Mouse (Mus musculus): ENCODE data around the gene Lmf2. TPM values are rescaled to one million over a fixed set of nuclear protein-coding genes. Genes with fewer than 3 reads are reported as not detected.

Lmf2 gene
- total RNA-seq, 2 experiments from 2014 or later, result 84.0 to 96.8 TPM

DNA sequence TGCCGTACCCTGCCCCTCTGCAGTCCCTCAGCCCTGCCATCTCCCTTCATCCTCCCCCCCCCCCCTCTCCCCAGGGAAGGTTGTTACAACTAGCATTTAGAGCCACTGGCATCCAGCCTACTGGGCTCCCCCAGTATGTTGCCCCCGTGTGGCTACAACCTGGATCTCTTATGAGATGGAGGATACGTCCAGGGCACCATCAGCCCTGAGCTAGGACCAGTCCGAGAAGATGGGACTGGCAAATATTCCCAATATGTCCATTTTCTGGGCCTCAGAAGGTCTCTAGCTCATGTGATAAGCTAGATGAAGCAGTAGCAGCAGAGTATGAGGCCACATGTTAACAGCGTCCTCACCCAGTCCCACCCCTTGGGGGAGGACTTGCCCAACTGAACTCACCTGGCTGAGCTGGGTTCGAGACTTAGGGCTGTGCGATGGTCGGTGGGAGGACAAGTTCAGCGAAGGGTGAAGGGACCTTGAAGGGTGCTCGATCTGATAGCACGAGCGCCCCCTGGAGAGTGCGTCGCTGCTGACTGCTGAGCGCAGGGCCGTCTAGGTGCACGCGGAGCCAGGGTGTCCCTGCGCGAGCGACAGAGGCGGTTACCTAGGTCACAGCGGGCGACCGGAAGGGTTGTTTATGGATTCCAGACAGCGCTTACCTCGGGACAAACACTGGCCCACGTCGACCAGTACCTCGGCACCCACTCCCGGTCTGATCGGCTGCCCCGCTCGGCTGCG, 17.7 kb upstream of the Lmf2 start:
- ATAC-seq (replicated peaks; ENCODE audit: low FRiP score, poor library complexity, severe bottlenecking), result peak; percentile 79

DNA sequence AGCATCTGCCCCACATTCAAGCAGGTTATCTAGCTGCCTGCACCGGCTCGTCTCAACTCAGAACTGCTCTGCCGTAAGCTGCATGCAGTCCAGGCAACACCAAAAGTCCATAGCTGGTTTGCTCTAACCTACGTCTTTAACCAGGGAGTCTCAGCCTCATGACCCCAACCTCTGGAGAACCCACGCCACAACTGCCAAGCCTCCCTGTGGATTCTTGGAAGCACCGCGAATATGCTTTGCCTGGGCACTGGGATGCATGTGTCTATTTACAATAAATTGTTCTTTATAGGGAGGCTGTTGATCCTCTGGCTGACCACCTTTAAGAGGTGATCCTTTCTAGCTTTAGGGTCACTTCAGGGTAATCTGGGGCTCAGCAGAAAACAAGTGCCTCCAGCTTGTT, 17.1 kb upstream of the Lmf2 start:
- no peak for ATAC-seq (replicated peaks; ENCODE audit: low FRiP score, poor library complexity, severe bottlenecking)

DNA sequence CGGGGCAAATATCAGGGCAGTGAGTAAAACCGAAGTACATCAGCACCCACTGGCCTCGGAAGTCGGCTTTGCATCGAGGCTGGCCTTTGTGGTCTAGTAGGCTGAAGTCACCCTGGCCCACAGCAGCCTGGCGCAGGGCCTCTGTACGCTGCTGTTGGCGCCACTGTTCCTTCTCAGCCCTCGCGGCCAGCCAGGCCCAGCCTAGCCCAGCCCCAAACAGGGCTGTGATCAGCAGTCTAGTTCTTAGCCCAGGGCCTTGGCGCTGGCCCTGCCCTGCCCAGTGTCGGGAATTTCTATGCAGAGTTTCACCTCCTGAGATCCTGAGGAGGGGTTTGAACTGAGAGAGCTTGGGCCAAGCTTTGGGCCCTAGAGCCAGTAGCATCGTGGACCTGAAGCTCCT, 16.6 kb upstream of the Lmf2 start:
- ATAC-seq (replicated peaks; ENCODE audit: low FRiP score, poor library complexity, severe bottlenecking), result no peak

DNA sequence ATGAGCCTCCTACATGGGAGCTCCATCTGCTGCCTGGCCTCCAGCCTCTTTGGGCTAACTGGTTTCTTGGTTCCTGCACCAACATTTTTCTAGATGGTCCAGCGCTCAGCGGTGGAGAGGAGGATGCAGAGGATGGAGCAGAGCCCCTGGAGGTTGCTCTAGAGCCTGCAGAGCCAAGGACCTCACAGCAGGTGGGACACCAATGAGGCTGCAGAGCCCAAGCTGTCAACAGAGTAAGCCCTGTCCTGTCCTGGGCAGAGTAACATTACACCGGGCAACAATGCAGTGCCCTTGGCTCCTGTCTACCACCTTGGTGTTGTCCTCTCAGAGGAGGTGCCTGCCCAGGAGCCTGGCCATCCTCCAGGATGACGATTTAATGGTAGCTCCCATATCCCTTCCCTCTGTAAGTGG, 9.7 kb upstream of the Lmf2 start:
- ATAC-seq (replicated peaks; ENCODE audit: low FRiP score, poor library complexity, severe bottlenecking), result no peak

DNA sequence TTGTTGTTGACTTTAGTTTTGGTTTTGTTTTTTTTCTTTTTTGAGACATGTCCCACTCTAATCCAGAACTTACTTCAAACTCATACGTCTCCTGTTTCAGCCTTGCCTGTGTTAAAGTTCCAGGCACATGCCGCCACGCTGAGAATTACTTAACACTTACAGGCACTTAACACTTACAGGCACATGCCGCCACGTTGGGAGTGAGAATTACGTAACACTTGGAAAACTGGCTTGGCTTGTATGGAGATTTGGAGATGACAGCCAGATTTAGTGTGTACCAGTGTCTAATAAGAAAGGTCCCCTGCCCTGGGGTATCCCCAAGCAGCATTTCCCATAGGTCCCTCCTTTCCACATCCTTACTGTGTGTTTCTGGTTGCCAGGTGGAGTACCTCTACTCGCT, 7.6 kb upstream of the Lmf2 start:
- no peak for ATAC-seq (replicated peaks; ENCODE audit: low FRiP score, poor library complexity, severe bottlenecking)

DNA sequence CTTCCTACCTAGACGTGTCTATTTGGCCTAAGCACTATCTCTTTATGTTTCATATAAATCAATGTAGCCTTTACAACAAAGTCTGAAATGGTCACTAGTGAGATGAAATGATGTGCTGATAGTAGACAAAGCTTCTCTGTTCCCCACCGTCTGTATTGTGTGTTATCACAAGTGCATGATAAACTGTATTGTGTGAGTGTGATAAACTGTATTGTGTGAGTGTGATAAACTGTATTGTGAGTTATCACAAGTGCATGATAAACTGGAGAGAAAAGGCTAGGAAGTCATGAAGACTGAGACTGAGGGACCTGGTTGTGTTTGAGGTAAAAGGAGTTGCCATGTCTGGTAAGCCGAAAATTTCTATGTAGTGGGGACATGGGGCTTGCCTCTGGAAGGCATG, 3.3 kb upstream of the Lmf2 start:
- ATAC-seq (replicated peaks; ENCODE audit: low FRiP score, poor library complexity, severe bottlenecking), result no peak

DNA sequence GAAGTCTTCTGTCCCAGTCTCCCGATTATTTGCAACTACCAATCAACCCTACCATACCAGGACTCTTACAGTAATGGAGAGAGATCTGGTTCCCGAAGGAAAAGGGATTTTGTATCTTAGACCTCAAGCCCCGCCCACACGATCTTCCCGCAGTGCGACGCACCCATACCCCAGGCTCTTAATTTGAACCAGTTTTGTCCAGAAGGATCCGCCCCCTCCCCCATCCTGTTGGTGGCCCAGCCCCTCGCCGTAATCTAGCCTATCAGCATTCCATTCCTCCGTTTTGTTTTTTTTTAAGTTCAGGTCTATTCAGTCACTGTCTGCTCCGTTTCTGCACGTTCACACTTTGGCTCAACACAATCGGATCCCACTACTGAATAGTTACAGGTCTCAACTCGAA, 913 bp upstream of the Lmf2 start:
- peak; percentile 71 for ATAC-seq (replicated peaks; ENCODE audit: low FRiP score, poor library complexity, severe bottlenecking)

DNA sequence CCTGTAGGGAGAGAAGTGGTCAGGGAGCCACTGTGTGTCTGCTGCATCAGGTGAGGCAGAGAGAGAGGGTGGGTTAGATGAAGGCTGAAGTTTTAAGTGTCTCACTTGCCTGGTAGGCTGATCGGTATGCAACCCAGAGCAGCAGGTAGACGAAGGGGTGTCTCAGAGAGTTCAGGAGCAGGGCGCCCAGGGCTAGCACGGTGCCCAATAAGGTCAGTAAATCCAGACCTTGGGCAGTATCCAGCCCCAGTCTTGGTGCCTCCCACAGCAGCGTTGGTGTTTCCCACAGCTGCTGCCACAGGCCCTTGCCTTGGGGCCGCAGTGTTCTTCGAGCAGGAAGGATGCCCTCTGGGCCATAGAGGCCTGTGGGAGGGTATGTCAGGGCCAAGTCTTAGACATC, 1.0 kb downstream of the Lmf2 start:
- no peak for ATAC-seq (replicated peaks; ENCODE audit: low FRiP score, poor library complexity, severe bottlenecking)

DNA sequence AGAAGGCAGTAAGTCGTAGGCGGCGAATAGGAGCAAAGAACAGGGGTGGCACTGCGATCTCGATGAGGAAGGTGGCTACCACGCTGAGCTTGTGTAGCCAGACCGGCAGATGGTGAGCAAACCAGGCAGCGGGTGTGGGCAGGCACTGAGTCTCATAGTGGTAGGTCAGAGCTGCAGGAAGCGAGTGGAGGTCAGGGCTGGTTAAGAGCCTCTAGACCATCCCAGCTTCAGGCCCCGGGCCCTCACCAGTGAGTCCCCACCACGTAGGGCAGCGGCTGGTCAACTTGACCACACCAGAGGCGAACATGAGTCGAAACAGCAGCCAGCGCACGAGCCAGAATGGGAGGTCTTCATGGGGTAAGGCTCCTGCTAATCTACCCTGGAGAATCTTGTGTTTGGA, 1.6 kb downstream of the Lmf2 start:
- ATAC-seq (replicated peaks; ENCODE audit: low FRiP score, poor library complexity, severe bottlenecking), result no peak

DNA sequence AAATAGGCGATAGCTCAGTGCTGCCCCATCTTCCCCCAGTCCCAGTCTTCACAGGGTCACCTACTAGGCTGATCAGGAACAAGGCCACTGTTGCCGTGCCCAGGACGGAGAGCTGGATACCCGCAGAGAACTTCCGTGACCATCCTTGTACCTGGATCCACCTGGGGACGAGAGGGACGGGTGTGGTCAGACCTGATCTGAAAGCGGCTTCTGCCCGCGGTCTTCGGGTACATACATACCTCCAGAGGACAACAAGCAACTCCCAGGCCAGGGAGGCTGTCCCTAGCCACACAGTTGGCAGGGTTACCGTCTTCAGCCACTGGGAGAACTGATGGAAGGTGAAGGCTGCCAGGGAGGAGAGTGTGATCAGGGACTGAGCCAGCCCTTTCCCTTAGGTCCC, 2.7 kb downstream of the Lmf2 start:
- no peak for ATAC-seq (replicated peaks; ENCODE audit: low FRiP score, poor library complexity, severe bottlenecking)

DNA sequence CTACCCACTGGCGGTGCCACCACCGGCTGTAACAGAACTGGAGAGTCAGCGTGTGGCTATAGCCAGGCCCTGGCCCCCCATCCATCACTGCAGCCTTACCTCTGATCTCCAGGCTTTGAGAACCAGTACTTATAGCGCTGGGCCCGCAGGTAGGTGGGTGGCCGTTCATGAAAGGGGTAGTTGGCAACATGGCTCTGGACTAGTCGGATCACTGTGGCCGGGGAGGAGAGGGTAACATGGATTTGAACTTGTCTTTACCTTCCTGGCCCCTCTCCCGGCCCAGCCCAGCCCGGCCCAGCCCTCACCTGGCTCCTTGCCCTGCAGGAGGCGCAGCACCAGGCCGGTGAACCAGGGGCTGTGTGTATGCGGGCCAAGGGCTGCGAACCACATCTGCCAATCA, 3.4 kb downstream of the Lmf2 start:
- no peak for ATAC-seq (replicated peaks; ENCODE audit: low FRiP score, poor library complexity, severe bottlenecking)

DNA sequence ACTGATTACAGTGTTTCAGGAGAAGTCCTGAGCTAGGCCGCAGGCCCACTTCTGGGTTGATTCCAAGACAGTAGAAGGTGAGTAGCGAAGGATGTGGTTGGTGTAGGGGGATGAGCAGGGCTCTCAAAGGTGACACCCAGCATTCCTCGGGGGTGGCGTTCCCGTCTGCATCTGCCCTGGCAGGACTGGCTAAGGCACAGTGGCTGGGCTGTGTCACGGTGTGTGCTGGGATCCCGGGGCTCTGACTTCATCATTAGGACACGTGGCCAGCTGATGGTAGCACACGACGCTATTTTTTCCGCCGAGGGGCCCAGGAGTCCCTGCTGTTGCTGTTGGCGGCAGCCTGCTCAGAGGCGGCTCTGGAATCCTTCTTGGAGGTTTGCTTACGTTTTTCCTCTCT, 4.2 kb downstream of the Lmf2 start:
- no peak for ATAC-seq (replicated peaks; ENCODE audit: low FRiP score, poor library complexity, severe bottlenecking)

DNA sequence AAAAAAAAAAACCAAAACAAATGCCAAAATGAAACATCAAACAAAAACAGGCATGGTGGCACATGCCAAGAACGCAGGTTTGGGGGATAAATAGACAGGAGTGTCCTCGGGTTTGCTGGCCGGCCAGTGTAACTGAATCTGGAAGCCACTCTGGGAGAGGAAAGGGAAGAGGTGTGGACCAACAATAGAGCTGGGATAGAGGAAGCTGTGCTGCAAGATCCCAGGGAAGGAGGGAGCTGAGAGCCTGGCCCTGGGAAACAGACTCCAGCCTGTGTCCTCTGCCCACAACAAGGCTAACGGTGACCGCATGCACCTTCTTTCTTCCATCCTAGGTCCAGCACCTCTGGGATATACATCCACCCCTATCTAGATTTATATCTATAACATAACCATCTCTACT, 5.0 kb downstream of the Lmf2 start:
- ATAC-seq (replicated peaks; ENCODE audit: low FRiP score, poor library complexity, severe bottlenecking), result no peak

DNA sequence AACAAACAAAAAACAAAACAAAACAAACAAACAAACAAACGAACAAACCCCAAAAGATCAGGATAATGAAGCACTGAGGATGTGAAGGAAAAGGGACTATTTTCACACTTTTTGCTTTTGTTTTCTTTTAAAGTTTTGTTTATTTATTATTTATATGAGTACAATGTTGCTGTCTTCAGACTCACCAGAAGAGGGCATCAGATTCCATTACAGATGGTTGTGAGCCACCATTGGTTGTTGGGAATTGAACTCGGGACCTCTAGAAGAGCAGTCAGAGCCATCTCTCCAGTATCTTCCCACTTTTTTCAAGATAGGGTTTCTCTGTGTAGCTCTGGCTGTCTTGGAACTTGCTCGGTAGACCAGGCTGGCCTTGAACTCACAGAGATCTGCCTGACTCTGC, 12.1 kb downstream of the Lmf2 start:
- no peak for ATAC-seq (replicated peaks; ENCODE audit: low FRiP score, poor library complexity, severe bottlenecking)

DNA sequence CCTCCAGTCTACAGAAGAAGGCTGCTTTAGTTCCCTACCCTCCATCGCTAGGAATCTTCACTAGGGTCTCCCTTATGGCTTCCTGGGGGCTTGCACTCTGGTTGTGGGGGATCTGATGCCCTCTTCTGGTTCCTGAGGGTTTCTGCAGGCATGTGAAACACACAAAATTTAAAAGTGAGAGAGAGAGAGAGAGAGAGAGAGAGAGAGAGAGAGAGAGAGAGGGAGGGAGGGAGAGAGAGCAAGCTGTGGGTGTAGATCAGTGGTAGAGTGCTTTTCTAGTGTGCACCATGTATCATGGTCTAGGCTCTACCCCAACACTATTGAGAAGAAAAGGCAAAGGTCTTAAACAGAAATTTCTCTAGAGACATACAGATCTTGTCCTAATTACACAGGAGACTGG, 13.8 kb downstream of the Lmf2 start:
- no peak for ATAC-seq (replicated peaks; ENCODE audit: low FRiP score, poor library complexity, severe bottlenecking)

DNA sequence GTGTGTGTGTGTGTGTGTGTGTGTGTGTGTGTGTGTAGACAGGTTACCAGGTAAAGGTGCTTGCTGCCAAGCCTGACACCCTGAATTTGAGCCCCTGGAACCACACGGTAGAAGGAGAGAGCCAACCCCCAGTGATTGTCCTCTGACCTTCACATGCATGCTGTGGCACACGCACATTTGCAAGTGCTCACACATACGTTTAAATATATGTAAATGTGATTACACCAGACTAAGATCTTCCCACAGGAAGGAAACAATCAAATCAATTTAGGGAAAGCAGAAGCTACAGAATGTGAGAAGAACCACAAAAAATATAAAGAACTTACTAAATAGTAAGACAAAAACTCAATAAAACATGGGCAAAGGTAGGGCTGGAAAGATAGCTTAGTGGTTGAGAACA, 15.3 kb downstream of the Lmf2 start:
- no peak for ATAC-seq (replicated peaks; ENCODE audit: low FRiP score, poor library complexity, severe bottlenecking)

DNA sequence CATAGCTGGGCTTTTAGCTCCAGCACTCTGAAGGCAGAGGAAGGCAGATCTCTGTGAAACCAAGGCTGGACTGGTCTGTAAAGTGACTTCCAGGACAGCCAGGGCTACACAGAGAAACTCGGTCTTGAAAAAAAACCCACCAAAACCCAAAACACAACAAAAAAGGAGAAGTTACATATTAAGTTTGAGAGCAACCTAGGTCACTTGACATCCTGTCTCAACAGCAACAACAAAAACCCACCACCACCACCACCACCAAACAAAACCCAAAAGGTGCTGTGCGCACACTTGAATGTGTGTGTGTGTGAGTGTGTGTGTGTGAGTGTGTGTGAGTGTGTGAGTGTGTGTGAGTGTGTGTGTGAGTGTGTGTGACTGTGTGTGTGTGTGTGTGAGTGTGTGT, 15.8 kb downstream of the Lmf2 start:
- ATAC-seq (replicated peaks; ENCODE audit: low FRiP score, poor library complexity, severe bottlenecking), result no peak

DNA sequence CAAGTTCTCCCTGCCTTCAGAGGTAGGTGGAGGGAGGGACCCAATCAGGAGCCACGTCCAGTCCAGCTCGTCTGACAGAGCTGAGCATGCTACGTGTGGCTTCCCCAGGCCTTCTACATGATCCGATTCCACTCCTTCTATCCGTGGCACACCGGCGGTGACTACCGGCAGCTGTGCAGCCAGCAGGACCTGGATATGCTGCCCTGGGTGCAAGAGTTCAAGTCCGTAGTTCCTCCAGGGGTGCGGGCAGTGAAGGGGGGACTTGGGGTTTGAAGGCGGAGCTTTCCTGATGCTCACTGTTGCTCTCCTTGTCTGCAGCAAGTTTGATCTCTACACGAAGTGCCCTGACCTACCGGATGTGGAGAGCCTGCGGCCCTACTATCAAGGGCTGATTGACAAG, 19.0 kb downstream of the Lmf2 start:
- ATAC-seq (replicated peaks; ENCODE audit: low FRiP score, poor library complexity, severe bottlenecking), result no peak

DNA sequence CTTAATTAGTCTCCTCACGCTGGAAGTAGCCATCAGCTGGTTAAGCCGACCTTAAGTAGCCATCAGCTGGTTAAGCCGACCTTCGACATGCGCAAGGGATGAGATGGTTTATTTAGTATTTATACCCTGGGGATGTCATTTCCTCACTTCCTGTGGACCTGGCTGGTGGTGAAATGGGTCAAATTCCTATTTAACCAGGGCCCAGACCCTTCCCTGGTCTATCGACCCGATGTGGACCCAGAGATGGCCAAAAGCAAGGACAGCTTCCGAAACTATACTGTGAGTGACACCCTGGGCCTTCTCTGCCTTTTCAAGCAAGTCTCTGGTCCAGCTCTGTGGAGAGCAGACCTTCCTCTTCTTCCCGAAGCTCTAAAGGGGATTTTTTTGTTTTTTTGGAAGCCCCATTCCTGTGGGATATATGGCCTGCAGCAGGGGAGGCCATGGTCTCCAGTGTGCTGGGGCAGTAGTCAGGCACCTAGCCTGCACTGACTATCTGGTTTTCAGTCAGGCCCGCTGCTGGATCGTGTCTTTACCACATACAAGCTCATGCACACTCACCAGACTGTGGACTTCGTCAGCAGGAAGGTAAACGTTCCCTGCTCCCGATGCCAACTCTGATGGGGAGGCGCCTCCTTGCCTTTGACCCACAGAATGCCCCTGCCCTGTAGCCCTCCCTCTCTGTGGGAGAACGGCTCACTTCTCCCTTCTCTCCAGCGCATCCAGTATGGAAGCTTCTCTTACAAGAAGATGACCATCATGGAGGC, 20.5 kb downstream of the Lmf2 start:
- ATAC-seq (replicated peaks; ENCODE audit: low FRiP score, poor library complexity, severe bottlenecking), result no peak

DNA sequence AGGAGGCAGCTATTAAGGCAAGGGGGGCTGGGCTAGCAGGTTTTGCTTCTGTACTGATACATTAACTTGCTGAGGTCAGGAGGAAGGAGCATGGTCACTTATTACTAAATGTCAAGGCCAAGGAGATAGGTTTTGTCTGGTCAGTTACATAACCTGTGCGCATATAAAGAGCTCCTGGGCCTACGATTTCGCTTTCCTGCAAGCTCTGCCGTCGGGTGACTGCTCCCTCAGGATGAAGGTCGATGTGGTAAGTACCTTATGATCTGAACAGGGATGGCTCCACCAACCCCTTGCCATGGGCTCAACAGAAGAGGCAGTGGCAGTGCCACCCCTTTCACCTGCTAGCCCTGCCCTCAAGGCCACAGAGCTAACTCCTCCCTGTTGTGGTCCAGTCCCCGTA, 21.2 kb downstream of the Lmf2 start, which contains the start of gene Miox:
Gene Miox, plus strand, starts transcription at position 128 of the 400 bp plus-strand sequence.
- no peak for ATAC-seq (replicated peaks; ENCODE audit: low FRiP score, poor library complexity, severe bottlenecking)

DNA sequence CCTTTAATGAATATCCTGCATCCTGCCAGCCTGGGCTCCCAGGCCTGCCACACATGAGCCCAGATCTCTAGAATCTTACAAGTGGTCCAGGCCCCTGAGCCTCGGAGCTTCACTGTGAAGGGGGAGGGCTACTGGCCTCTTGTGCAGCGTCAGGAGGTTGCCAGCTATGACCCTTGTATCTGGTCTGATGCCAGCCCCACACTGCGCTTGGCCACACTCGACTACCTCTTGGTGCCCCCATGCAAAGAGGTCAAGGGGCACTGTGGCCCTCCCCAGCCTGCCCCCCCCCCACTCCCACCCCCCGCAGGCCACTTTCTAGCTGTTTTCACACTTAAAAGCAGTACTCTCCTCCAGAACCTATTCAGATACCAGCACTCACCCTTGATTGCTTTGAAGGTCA, 29.0 kb downstream of the Lmf2 start:
- no peak for ATAC-seq (replicated peaks; ENCODE audit: low FRiP score, poor library complexity, severe bottlenecking)

DNA sequence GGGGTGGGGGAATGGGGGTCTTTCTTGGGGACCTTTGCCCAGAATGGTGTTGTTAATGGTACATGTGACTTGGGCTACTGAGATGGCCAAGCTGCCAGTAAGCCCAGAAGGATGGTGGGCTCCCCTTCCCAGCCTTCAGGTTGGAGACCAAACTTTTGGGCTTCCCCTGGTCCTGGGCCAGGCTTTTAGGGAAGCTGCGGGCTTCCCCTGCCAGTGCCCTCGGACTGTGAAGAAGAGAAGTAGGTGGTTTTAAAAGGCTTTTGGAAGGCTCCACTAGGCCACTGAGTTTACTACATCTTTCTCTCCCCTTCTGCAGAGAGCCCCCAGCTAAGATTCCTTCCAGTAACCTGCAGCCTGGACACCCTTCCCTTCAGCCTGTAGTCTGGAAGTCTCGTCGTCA, 31.8 kb downstream of the Lmf2 start:
- ATAC-seq (replicated peaks; ENCODE audit: low FRiP score, poor library complexity, severe bottlenecking), result no peak
